Mouse (Mus musculus) splenic B cell, adult 2 months (primary cell): ENCODE measurements around the gene C2cd3.

Source experiments
- DNase-seq: peaks from one replicate; pipeline ENCODE4 v3.0.0-alpha.2; 2011; ENCODE audit warnings: low read depth, low spot score
- H3K27me3 ChIP-seq: 2 replicates; pipeline ENCODE4 v1.6.1; 2012; ENCODE audit warnings: mild to moderate bottlenecking, low read length, moderate library complexity, mixed read lengths; ENCODE audit not compliant: control insufficient read depth, poor library complexity, insufficient read depth, severe bottlenecking
- H3K36me3 ChIP-seq: 2 replicates; pipeline ENCODE4 v1.6.1; 2012; ENCODE audit warnings: mild to moderate bottlenecking, low read length, moderate library complexity, mixed read lengths; ENCODE audit not compliant: control insufficient read depth, poor library complexity, insufficient read depth, severe bottlenecking

Gene C2cd3

DNA sequence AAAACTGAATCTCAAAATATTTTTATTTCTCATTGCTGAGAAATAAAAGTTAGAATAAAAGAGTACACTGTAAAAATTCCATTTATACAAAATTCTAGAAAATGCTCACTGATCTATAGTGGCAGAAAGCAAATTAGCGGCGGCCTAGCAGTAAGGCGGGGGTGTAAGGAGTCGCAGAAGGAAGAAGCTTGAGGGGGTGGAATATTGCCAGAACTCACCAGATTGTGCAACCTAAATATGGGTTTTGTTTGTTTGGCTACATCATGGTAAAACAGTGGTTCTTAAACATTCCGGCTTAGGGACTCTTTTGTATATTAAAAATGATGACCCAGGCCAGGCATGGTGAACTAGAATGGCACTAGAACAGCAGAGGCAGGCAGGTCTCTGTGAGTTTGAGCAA lies 74.2 kb downstream of the C2cd3 start:
- H3K27me3 ChIP-seq, result no peaks in the 10 kb centered on the region
- no peak for DNase-seq
- H3K36me3 ChIP-seq, result peaks cover 9% of the 10 kb centered on the region

DNA sequence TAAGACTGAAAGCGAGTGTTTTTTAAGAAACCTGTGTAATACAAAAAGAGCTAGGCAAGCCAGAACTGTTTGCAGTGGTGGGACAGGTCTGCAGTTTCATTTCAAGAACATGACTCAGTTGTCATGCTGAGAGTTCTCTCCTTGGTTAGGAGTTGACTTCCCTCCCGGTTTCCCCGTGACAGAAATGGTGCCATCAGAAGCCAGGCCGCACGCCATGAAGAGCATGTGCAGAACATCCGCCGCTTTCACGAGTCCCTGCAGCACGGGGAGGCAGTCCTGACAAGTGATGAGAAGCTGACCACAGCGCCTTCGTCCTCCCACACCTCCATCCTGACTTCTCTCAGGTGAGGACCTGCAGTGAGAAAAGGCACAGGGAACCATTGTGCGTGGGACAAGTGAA lies 76.5 kb downstream of the C2cd3 start:
- H3K36me3 ChIP-seq, result peaks cover 19% of the 10 kb centered on the region
- DNase-seq, result no peak
- no peaks in the 10 kb centered on the region for H3K27me3 ChIP-seq

DNA sequence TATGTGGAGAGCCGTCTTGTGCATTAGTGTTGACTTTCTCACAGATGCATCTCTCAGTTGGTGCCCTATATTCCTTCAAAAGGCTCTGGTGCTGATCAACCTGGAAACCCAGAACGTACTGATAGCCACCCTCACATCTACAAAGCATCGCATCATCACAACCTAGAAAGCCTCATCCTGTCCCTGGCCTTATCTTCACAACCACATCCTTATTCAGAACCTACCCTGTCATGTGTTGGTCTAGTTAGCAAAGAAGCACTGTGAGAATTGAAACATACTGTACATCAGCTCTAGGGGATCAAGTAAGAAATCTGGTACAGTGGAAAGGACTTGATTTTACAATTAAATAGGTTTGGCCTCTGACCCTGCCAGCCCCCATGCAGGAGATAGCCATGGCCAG lies 77.0 kb downstream of the C2cd3 start:
- Histone ChIP-seq H3K27me3 (no peaks in the 10 kb centered on the region), H3K36me3 (peaks cover 19% of the 10 kb centered on the region)
- no peak for DNase-seq

DNA sequence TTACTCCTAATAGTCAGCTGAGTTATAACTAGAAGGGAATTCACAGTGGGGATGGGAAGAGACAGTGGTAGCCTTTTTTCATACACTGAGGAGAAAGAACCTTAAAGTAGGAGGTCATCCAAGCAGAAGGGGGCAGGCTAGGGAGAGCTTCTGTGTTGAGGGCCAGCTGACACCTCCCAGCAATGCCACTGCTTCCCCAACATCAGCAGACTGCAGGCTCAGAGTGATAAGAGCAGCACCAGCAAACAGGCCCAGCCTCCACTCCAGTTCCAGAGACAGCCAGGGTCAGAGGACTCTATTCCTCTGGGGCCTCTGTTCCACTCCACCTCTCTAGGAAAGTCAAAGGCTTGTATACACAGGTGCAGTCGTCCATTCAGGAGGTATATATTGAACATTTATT lies 86.1 kb downstream of the C2cd3 start:
- no peak for DNase-seq
- Histone ChIP-seq H3K27me3 (no peaks in the 10 kb centered on the region), H3K36me3 (peaks cover 9% of the 10 kb centered on the region)

DNA sequence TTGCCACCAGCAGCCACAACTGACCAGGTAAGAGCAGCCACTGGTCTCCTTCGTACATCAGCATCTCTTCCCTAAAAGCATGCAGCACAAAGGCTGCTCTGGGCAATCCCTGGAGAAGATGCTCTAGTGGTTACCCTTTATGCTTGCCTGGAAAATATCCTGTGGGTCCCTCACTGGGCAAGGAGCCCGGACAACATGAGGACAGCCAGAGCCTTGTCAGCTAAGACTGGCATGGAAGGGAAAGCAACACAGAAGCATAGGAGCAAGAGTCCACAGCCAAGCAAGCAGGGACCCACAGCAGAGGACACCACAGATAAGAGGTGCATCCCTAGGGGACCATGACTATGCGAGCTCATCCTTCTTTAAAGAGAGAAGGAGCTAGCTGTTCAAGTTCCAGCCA lies 87.8 kb downstream of the C2cd3 start:
- no peaks in the 10 kb centered on the region for H3K27me3 ChIP-seq
- peaks cover 5% of the 10 kb centered on the region for H3K36me3 ChIP-seq
- DNase-seq, result no peak

DNA sequence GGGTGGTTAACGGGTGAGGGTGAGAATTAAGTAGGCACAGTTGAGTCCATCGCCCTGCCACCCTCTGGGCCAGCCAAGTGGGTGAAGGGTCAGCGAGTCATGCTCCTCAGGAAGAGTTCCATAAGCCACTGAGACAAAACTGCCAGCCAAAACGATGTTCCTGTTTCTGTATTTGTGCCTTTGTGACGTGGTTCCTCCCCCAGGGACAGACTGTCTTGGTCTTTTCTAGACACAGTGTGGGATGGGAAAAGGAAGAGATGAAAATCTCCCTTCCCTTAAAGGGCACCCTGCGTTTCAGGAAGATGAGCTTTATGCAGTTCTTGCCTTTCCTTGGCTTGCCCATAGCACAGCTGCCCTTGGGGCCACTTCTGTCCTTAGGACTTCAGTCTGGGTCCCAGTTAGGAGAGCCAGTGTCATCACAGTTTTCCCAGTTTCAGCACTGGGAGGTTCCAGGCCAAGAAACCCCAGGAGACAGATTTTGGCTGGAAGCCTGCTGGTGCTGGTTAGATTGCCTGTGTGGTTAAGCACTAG lies 89.7 kb downstream of the C2cd3 start:
- no peaks in the 10 kb centered on the region; the same call in 1 of the 2 replicates for H3K36me3 ChIP-seq
- DNase-seq, result peak; percentile 16

DNA sequence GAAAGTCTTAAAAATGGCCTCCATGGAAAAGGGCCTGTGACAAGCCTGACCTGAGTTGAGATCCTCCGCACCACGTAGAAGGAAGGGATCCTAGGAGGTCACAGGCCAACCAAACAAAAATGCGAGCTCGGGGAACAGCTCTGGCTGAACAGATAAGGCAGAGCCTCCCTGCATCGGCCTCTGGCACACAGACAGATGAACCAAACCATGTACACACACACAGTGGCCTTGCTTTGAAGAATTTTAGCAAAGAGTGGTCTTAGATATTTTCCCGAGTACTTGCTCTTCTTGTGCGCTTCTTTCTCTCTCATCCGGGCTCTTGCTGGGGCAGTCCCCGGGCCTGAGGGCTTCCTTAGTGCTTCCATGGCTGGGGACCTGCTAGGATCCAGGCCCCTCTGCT lies 91.2 kb downstream of the C2cd3 start:
- Histone ChIP-seq H3K27me3 (no peaks in the 10 kb centered on the region), H3K36me3 (no peaks in the 10 kb centered on the region; the same call in 1 of the 2 replicates)
- no peak for DNase-seq

More for the DNA sequence above, 89.7 kb downstream of the C2cd3 start:
- H3K27me3 ChIP-seq, result no peaks in the 10 kb centered on the region

DNA sequence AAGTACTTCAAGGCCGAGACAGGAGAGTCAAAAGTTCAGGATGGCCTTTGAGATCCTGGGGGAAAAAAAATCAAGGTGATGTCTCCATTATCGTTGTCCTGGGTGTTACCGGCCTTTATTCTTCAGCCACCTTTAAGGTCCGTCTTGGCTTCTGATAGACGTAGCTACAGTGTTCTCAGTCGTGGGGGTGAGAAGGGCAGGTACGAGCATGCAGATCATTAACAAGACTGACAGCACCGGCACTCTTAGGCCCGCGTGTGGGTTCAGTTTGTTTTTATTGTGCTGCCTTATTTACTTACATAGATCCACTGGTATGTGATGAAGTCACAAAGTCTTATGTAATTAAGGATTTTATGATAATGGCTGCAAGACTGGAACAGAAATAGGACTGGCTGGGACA lies 91.7 kb downstream of the C2cd3 start:
- DNase-seq, result no peak
- H3K27me3 ChIP-seq, result no peaks in the 10 kb centered on the region
- H3K36me3 ChIP-seq, result no peaks in the 10 kb centered on the region; the same call in 1 of the 2 replicates

DNA sequence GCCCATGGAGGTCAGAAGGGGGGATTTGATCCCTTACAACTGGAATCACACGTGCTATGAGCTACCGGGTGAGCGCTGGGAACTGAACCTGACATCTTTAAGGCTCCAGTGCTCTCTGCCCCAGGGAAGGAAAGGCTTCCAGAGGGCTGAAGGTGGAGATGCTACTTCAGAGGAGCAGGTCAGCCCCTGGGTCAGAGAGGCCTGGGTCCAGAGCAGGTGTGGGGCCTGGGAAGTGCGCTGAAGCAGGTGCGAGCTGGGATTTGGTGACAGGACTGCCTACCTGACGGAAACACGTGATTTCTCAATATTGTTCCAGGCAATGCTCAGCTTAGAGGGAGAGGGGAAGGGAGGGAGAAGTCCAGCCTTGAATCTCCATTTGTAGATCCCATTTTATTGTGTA lies 92.2 kb downstream of the C2cd3 start:
- no peaks in the 10 kb centered on the region; the same call in 1 of the 2 replicates for H3K36me3 ChIP-seq
- no peaks in the 10 kb centered on the region for H3K27me3 ChIP-seq
- no peak for DNase-seq

DNA sequence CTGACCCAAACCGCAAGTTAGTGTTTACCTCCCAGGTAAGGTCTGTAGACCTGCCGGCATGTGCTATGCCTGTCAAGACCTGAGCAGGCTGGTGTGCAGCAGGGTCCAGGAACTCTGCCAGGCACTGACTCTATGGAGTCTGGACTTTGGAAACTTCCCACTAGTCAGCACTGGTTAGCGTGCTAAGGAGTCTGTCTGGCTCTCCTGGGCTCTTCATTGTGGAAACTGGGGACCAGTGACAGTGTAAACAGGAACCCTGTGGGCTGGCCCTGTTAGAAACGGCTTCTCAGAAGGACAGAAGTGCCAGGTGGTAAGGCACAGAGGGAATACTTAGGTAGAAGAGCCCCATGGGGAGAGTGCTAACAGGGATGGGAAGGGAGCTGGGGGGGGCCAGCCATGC lies 93.2 kb downstream of the C2cd3 start:
- H3K27me3 ChIP-seq, result no peaks in the 10 kb centered on the region
- no peak for DNase-seq
- H3K36me3 ChIP-seq, result no peaks in the 10 kb centered on the region; the same call in 1 of the 2 replicates

DNA sequence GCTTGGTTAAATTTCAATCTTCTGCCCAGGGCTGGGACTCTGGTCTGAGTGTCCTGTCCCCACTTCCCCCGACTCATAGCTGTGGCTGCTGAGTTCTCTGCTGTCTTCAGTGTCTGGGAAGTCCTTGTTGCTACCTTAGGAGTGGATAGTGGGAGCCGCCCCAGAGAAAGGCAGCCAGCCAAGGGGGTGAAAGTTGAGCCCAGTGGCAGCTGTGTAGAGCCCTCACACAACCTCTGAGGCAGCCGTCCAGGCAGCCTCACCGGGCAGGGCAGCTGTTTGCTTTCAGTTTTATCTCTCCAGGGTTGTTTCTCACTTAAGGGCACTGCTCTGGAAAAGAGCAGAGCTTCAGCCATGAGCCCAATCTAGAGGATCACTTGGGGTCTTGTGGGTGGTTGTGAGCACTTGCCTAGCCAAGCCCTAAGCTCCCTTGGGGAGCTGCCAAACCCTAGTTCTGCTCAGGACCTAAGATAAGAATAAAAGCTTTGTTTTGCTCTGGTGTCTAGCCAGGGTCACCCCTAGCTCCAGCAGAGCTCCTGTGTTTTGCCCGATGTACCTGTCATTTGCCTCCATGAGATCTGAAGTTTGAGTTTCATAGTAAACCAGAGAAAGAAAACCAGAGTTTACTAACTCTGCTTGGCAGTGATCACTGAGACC lies 93.8 kb downstream of the C2cd3 start:
- DNase-seq, result no peak
- Histone ChIP-seq H3K27me3 (no peaks in the 10 kb centered on the region), H3K36me3 (no peaks in the 10 kb centered on the region; the same call in 1 of the 2 replicates)

DNA sequence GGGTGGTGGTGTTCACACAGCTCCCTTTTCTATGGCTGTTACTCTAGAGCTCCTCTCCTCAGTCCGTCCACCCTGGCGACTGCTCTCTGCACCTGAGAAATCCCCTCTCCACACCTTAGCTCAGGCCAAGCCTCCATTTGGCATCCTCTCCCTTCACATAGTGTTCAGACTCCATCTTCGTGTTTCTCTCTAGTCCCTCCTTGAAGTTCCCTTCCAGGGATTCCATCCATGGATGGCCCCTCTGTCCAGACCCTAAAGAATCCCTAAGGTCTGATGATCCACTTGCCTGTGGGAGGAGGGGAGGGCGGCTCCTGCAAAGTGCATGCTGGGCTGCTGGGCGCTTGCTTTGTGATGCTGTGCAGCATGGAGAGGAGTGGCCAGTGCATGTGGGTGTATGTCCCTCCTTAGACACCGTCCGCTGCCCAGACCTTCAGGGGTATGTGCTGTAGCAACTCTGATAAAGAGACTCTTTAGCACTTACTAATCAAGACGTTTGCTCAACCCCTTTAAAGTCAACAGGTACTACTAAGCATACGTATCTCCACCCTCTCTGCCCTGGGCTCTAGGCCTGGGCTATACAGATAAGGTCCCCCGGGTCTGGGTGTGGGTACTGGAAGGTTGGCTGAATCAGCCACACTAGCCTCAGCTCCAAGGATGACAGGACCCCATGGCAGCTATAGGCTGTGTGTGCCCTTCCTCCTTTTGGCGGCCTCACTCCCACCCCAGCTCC lies 94.9 kb downstream of the C2cd3 start:
- Histone ChIP-seq H3K27me3 (no peaks in the 10 kb centered on the region), H3K36me3 (no peaks in the 10 kb centered on the region; the same call in 1 of the 2 replicates)
- DNase-seq, result no peak

DNA sequence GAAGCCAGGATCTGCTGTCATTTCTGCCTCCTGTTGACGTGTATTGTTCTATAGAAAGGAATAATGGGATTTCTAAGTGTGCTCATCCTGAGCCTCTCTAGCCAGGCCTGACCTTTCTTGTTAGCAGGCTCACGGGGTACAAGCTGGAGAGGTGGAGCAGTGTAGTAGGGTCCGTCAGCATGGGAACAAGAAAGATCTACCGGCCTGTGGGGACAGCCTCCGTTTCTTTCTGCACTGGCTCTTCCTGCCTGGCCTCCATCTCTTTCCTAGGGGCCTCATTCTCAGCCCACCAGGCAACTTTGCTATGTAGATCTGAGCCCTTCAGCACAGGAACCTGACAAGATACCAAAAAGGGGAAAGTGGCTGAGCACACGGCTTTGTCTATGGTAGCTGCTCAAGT lies 96.7 kb downstream of the C2cd3 start:
- Histone ChIP-seq H3K27me3 (no peaks in the 10 kb centered on the region), H3K36me3 (no peaks in the 10 kb centered on the region; the same call in 1 of the 2 replicates)
- no peak for DNase-seq

DNA sequence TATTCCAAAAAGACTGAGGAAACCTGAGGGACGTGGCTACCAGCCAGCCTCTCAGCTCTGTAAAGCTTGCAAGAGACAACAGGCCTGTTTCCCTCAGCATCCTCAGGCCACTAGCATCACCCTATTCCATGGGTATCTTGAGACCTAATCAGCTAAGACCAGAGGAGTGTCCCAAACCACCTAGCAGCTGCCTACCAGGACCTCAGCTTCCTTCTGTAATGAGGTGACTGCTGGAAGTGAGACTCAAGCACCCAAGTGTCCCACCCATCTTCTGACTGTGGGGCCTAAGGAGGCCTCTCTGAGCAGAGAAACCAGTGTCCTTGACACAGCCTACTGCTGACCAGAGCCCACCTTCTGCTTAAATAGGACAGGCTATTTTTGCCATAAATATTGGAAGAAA lies 97.5 kb downstream of the C2cd3 start:
- Histone ChIP-seq H3K27me3 (no peaks in the 10 kb centered on the region), H3K36me3 (no peaks in the 10 kb centered on the region; the same call in 1 of the 2 replicates)
- DNase-seq, result no peak

DNA sequence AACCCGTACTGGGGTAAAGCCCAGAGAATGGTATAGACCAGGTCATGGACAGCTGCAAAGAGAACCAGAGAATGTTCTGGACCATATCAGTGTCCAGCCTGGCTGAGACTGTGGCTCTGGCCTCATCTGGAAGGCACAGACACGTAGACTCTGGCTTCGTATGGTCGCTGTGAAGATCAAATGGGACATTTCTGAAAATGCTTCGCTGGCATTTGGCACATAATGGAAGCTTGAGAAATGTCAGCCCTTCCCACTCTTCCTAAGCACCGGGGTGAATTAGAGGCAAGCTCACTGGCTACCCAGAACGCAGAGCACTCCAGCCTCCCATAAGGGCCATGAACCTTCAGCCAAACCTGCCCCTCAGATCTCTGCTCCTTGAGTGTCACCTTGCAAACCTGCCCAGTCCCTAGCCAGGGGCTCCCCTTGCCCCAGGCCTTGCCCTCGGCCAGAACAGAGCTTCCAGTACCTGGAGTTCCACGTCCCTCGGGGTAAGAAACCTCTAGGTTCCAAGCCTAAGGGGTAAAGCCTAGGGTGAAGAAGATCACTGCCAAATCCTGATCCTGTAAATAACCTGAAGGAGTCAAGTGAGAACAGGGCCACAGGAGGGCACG lies 98.9 kb downstream of the C2cd3 start:
- H3K27me3 ChIP-seq, result no peaks in the 10 kb centered on the region
- DNase-seq, result no peak
- H3K36me3 ChIP-seq, result no peaks in the 10 kb centered on the region; the same call in 1 of the 2 replicates
